Mouse (Mus musculus) hindbrain, embryonic 12.5 days (tissue): ENCODE data around the gene Gpatch4. TPM values are rescaled to one million over a fixed set of nuclear protein-coding genes. Genes with fewer than 3 reads are reported as not detected.

ENCODE experiments used
- ATAC-seq: fragments of 200-750 bp; cut with Nextera tagmentation; 2 replicates; pipeline ENCODE4 v1.8.0; 2017; ENCODE audit warnings: moderate TSS enrichment; ENCODE audit not compliant: low FRiP score
- H3K27ac ChIP-seq: fragments of 300-500 bp; sonication (generic); 2 replicates; pipeline ENCODE4 v1.5.1; 2016; ENCODE audit warnings: mild to moderate bottlenecking
- H3K27me3 ChIP-seq: fragments of 300-500 bp; sonication (generic); 2 replicates; pipeline ENCODE4 v1.6.1; 2016; ENCODE audit warnings: mild to moderate bottlenecking
- H3K36me3 ChIP-seq: fragments of 300-500 bp; sonication (generic); 2 replicates; pipeline ENCODE4 v1.6.1; 2016; ENCODE audit warnings: mild to moderate bottlenecking
- H3K4me1 ChIP-seq: fragments of 300-500 bp; sonication (generic); 2 replicates; pipeline ENCODE4 v1.6.1; 2016
- H3K4me2 ChIP-seq: fragments of 300-500 bp; sonication (generic); replicated peaks from 2 replicates; pipeline ENCODE4 v1.6.1; 2016; ENCODE audit warnings: mild to moderate bottlenecking
- H3K4me3 ChIP-seq: fragments of 300-500 bp; sonication (generic); 2 replicates; pipeline ENCODE4 v1.5.1; 2016; ENCODE audit warnings: mild to moderate bottlenecking
- H3K9ac ChIP-seq: fragments of 300-500 bp; sonication (generic); 2 replicates; pipeline ENCODE4 v1.6.1; 2016; ENCODE audit warnings: mild to moderate bottlenecking, moderate library complexity
- H3K9me3 ChIP-seq: fragments of 300-500 bp; sonication (generic); replicated peaks from 2 replicates; pipeline ENCODE4 v1.6.1; 2016; ENCODE audit warnings: mild to moderate bottlenecking
- WGBS: fragments of 180-500 bp; shearing (Covaris S2); methylation state at CpG from one replicate; pipeline ENCODE4 v1.1.7; 2016; 5-methylcytosine and 5-hydroxymethylcytosine counted together
- polyA plus RNA-seq: library from polyadenylated mRNA; unstranded; fragments of >200 nt; fragmentation: Nextera tagmentation; extraction: Ambion mirVana; gene quantifications from 2 replicates; pipeline ENCODE4 v1.2.1, GENCODE M21; 2016

Gpatch4 gene
- polyA plus RNA-seq: 28.0 and 28.3 TPM in 2 replicates

- Histone ChIP-seq H3K27ac (no peak within 1 kb of the TSS; the same call in 1 of the 2 replicates), H3K27me3 (peaks cover 31% of the 10 kb centered on the region), H3K36me3 (no peaks in the 10 kb centered on the region), H3K4me2 (peak within 1 kb of the TSS; percentile 74), H3K9me3 (no peaks in the 10 kb centered on the region), H3K4me3 (peak within 1 kb of the TSS; percentile 82), H3K4me1 (peaks cover 8% of the 10 kb centered on the region), H3K9ac (peak within 1 kb of the TSS; percentile 62)
- 9% methylated on average over 36 of the region's 36 CpGs for WGBS
- peak; percentile 92 for ATAC-seq
Observed at GRCm38 (mm10) chr3:88042661-88043421, at the start of gene Gpatch4. Gpatch4 (plus strand) TSS chr3:88043108.

- ATAC-seq: no peak
- H3K27me3 ChIP-seq: peaks cover 96% of the 10 kb centered on the region
- peaks cover 12% of the 10 kb centered on the region for H3K4me1 ChIP-seq
- no peaks in the 10 kb centered on the region for H3K36me3 ChIP-seq
- no peak overlapping the region for H3K27ac ChIP-seq
- WGBS: 2% methylated on average over 5 of the region's 6 CpGs
- no peak overlapping the region for H3K4me3 ChIP-seq
- H3K4me2 ChIP-seq: no peak overlapping the region
- H3K9ac ChIP-seq: no peak overlapping the region
- H3K9me3 ChIP-seq: no peaks in the 10 kb centered on the region
Observed at GRCm38 (mm10) chr3:87993436-87993835, 49.5 kb upstream of the Gpatch4 start.

- peaks cover 29% of the 10 kb centered on the region for H3K4me1 ChIP-seq
- peaks cover 99% of the 10 kb centered on the region for H3K27me3 ChIP-seq
- no peak overlapping the region for H3K27ac ChIP-seq
- WGBS: 30% methylated on average over 11 of the region's 11 CpGs
- H3K4me2 ChIP-seq: no peak overlapping the region
- no peaks in the 10 kb centered on the region; the same call in 1 of the 2 replicates for H3K9me3 ChIP-seq
- H3K4me3 ChIP-seq: no peak overlapping the region
- no peak overlapping the region for H3K9ac ChIP-seq
- H3K36me3 ChIP-seq: no peaks in the 10 kb centered on the region
- no peak for ATAC-seq
Observed at GRCm38 (mm10) chr3:87995331-87995730, 47.6 kb upstream of the Gpatch4 start.

- WGBS: 1% methylated on average over 15 of the region's 15 CpGs
- Histone ChIP-seq H3K9ac (no peak overlapping the region), H3K4me1 (peaks cover 34% of the 10 kb centered on the region)
Observed at GRCm38 (mm10) chr3:87996401-87996800, 46.5 kb upstream of the Gpatch4 start.

GRCm38 (mm10) chr3:87996971-87997614 is 45.8 kb upstream of the Gpatch4 start:
- Histone ChIP-seq H3K9ac (peak overlapping the region; percentile 53; the same call in 1 of the 2 replicates), H3K36me3 (no peaks in the 10 kb centered on the region), H3K9me3 (no peaks in the 10 kb centered on the region; the same call in 1 of the 2 replicates), H3K27me3 (peaks cover 99% of the 10 kb centered on the region), H3K27ac (no peak overlapping the region), H3K4me2 (peak overlapping the region; percentile 71), H3K4me1 (peaks cover 35% of the 10 kb centered on the region), H3K4me3 (peak overlapping the region; percentile 41)
- 1% methylated on average over 49 of the region's 49 CpGs for WGBS
- ATAC-seq: no peak

More at GRCm38 (mm10) chr3:87996401-87996800, 46.5 kb upstream of the Gpatch4 start:
- H3K27ac ChIP-seq: no peak overlapping the region
- no peaks in the 10 kb centered on the region; the same call in 1 of the 2 replicates for H3K9me3 ChIP-seq
- no peaks in the 10 kb centered on the region for H3K36me3 ChIP-seq
- H3K4me3 ChIP-seq: peak overlapping the region; percentile 41; the same call in 1 of the 2 replicates
- peak overlapping the region; percentile 71 for H3K4me2 ChIP-seq
- no peak for ATAC-seq
- H3K27me3 ChIP-seq: peaks cover 99% of the 10 kb centered on the region

- H3K9ac ChIP-seq: no peak overlapping the region
- peaks cover 100% of the 10 kb centered on the region for H3K27me3 ChIP-seq
- 0 out of 2 replicates have a peak overlapping the region, but pooled peaks have one; percentile 90 for H3K4me2 ChIP-seq
- 0 out of 2 replicates have a peak overlapping the region, but pooled peaks have one; percentile 47 for H3K4me3 ChIP-seq
- no peak overlapping the region for H3K27ac ChIP-seq
- no peaks in the 10 kb centered on the region; the same call in 1 of the 2 replicates for H3K9me3 ChIP-seq
- 5% methylated on average over 7 of the region's 7 CpGs for WGBS
- peaks cover 43% of the 10 kb centered on the region for H3K4me1 ChIP-seq
- no peaks in the 10 kb centered on the region for H3K36me3 ChIP-seq
- no peak for ATAC-seq
Observed at GRCm38 (mm10) chr3:87998747-87999146, 44.2 kb upstream of the Gpatch4 start.

GRCm38 (mm10) chr3:87999243-87999895 is 43.5 kb upstream of the Gpatch4 start:
- Histone ChIP-seq H3K4me2 (peak overlapping the region; percentile 90), H3K9me3 (no peaks in the 10 kb centered on the region; the same call in 1 of the 2 replicates), H3K36me3 (no peaks in the 10 kb centered on the region), H3K27ac (no peak overlapping the region), H3K4me3 (peak overlapping the region; percentile 47), H3K27me3 (peaks cover 98% of the 10 kb centered on the region), H3K9ac (peak overlapping the region; percentile 55; the same call in 1 of the 2 replicates), H3K4me1 (peaks cover 43% of the 10 kb centered on the region)
- 1% methylated on average over 38 of the region's 38 CpGs for whole genome bisulfite sequencing
- no peak for ATAC-seq

GRCm38 (mm10) chr3:88000181-88000580 is 42.7 kb upstream of the Gpatch4 start, which contains the start of gene Bcan:
Bcan (minus strand) TSS chr3:88000230.
- Histone ChIP-seq H3K27ac (no peak within 1 kb of the TSS), H3K4me3 (peak within 1 kb of the TSS; percentile 47), H3K9me3 (no peaks in the 10 kb centered on the region; the same call in 1 of the 2 replicates), H3K27me3 (peaks cover 89% of the 10 kb centered on the region), H3K9ac (peak within 1 kb of the TSS; percentile 55; the same call in 1 of the 2 replicates), H3K36me3 (no peaks in the 10 kb centered on the region), H3K4me1 (peaks cover 43% of the 10 kb centered on the region), H3K4me2 (peak within 1 kb of the TSS; percentile 90)
- WGBS: under 1% methylated on average over 38 of the region's 39 CpGs
- no peak for ATAC-seq

GRCm38 (mm10) chr3:88000816-88001595 is 41.9 kb upstream of the Gpatch4 start:
- peak overlapping the region; percentile 47; the same call in 1 of the 2 replicates for H3K4me3 ChIP-seq
- no peak overlapping the region for H3K27ac ChIP-seq
- peak overlapping the region; percentile 90; the same call in 1 of the 2 replicates for H3K4me2 ChIP-seq
- H3K27me3 ChIP-seq: peaks cover 81% of the 10 kb centered on the region
- no peaks in the 10 kb centered on the region; the same call in 1 of the 2 replicates for H3K9me3 ChIP-seq
- no peak overlapping the region for H3K9ac ChIP-seq
- no peak for ATAC-seq
- no peaks in the 10 kb centered on the region for H3K36me3 ChIP-seq
- 16% methylated on average over 11 of the region's 11 CpGs for WGBS
- peaks cover 43% of the 10 kb centered on the region for H3K4me1 ChIP-seq

- H3K27ac ChIP-seq: no peak overlapping the region
- no peak for ATAC-seq
- peaks cover 69% of the 10 kb centered on the region for H3K27me3 ChIP-seq
- H3K4me2 ChIP-seq: peak overlapping the region; percentile 17; the same call in 1 of the 2 replicates
- no peak overlapping the region for H3K9ac ChIP-seq
- WGBS: 5% methylated on average over 17 of the region's 17 CpGs
- peaks cover 32% of the 10 kb centered on the region for H3K4me1 ChIP-seq
- no peaks in the 10 kb centered on the region for H3K36me3 ChIP-seq
- peak overlapping the region; percentile 6; the same call in 1 of the 2 replicates for H3K4me3 ChIP-seq
- no peaks in the 10 kb centered on the region; the same call in 1 of the 2 replicates for H3K9me3 ChIP-seq
Observed at GRCm38 (mm10) chr3:88002291-88002976, 40.5 kb upstream of the Gpatch4 start.
